Mouse (Mus musculus) brain, embryonic 18.5 days (tissue): Measurements from ENCODE around the gene Robo1.
A peak's percentile ranks its signal among the peaks of the same experiment; 100 is the strongest.

Experiments
- DNase-seq: peaks from one replicate; pipeline ENCODE4 v3.0.0-alpha.2; 2012; ENCODE audit warnings: low read depth, low spot score

The Robo1 gene

GRCm38 (mm10) chr16:72735588-72735987 is 427.5 kb downstream of the Robo1 start:
- DNase-seq = no peak

GRCm38 (mm10) chr16:72737154-72737553 is 429.0 kb downstream of the Robo1 start:
- DNase-seq = no peak

GRCm38 (mm10) chr16:72740218-72740617 is 432.1 kb downstream of the Robo1 start:
- no peak for DNase-seq

GRCm38 (mm10) chr16:72747696-72748095 is 439.6 kb downstream of the Robo1 start:
- DNase-seq = no peak

- DNase-seq = no peak
These were observed 457.2 kb downstream of the Robo1 start for GRCm38 (mm10) chr16:72765128-72765913.

GRCm38 (mm10) chr16:72769214-72769834 is 461.2 kb downstream of the Robo1 start:
- no peak for DNase-seq

DNA sequence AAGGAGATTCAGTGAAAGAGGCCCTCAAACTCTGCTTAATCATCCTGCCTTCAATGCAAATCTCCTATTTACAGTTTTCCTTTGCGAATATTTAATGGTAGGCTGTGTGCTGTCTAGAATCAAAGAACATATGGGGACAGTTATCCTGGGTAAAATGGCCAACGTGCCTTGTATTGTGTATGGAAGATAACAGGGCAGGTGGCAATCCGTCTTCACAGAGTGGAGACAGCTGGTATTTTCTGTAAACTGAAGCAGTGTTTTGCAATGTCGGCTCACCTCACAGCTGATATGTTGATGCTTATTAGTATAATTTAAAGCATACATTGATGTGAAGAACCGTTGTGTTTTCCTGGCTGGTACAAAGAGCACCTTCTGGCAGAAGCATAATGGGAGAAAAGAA is 464.2 kb downstream of the Robo1 start:
- DNase-seq = no peak

- no peak for DNase-seq
These were observed 464.9 kb downstream of the Robo1 start for GRCm38 (mm10) chr16:72773034-72773433.

GRCm38 (mm10) chr16:72778520-72778919 is 470.4 kb downstream of the Robo1 start:
- DNase-seq = no peak

GRCm38 (mm10) chr16:72782171-72782570 is 474.1 kb downstream of the Robo1 start:
- DNase-seq = no peak

DNA sequence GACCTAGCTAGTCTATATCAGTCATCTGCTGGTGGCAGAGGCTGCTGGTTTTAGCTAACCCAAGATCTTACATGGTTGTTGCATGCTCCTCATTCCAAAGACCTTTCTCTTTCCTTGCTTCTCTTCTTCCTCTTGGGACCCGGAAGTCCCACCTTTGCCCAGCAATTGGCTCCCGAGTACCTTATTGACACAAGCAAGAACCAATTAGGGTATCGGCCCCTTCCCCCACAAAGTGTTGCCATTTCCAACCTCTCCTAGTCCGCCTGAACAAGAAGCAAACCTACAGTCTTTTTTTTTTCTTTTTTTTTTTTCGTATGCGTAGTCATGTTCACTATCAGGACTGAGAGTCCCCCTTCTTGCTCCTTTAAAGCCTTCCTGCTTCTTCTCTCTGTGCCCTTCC is 478.0 kb downstream of the Robo1 start:
- no peak for DNase-seq

GRCm38 (mm10) chr16:72786636-72787035 is 478.5 kb downstream of the Robo1 start:
- DNase-seq = no peak

- no peak for DNase-seq
These were observed 479.9 kb downstream of the Robo1 start for GRCm38 (mm10) chr16:72788017-72788416.

DNA sequence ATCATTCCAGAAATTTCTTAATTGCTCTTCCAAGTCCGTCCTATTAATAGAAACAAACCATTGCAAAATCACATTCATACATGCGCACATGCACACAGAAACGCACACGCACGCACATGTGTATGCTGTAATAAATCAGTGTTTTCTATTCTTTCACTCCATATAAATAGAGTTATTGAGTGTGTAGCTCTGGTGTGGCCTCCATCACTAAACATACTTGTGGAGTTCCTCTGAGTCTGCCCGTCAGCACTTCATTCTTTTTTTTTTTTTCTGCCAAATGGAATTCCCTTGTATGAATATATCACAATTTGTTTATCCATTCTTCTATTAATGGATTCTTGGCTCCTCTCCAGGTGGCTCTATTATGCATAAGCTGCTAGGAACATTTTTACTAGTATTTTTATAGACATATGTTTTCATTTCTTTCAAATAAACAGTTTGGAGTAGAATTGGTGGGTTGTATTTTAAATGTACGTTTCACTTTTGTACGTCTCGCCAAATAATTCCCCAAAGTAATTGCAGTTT is 483.1 kb downstream of the Robo1 start:
- DNase-seq = no peak

DNA sequence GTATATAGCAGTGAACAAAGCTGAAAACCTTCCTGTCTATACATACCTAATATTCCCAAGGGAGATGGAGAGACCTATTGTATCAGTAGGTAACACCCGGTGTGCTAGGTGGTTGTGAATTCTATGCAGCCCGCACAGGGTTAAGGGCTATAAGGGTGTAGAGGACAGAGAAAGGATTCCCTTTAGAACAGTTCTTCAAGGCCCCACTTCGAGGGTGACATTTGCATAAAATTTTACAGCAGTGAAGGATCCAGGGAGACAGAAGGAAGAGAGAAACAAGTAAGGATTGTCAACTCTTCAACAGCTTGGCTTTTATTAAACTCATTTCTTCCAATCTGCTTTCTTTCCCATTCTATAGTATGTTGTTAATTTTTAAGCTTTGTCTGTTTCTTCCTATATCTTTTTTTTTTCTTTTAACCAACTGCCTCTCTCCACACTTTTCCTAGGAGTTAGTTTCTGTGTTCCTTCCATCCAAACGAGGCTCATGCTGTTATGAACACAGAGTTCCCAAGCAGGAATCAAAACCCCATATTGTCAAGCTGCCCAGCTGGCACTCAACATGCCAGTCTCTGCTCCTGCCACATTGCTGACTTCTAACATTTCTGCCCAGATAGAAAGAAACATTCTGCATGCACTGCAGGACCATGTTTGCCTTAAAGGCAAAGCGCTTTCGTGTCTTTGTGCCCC is 486.7 kb downstream of the Robo1 start:
- peak; percentile 78 for DNase-seq

DNA sequence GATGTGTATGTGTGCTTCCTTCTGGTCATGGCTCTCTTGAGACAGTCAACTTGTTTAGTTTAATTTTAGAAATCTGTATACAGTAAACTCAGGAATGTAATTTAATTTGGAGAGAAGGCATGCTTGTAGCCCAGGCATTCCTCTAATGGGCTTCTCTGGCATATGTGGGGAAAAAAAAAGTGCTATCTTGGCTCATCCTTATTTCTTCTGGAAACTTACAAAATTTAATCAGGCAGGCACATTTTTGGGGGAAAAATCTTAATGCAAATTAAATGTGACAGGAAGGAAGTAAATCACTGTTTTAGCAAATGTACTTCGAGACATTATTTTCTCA is 487.2 kb downstream of the Robo1 start:
- peak; percentile 55 for DNase-seq

- DNase-seq = no peak
These were observed 490.4 kb downstream of the Robo1 start for GRCm38 (mm10) chr16:72798405-72798949.

DNA sequence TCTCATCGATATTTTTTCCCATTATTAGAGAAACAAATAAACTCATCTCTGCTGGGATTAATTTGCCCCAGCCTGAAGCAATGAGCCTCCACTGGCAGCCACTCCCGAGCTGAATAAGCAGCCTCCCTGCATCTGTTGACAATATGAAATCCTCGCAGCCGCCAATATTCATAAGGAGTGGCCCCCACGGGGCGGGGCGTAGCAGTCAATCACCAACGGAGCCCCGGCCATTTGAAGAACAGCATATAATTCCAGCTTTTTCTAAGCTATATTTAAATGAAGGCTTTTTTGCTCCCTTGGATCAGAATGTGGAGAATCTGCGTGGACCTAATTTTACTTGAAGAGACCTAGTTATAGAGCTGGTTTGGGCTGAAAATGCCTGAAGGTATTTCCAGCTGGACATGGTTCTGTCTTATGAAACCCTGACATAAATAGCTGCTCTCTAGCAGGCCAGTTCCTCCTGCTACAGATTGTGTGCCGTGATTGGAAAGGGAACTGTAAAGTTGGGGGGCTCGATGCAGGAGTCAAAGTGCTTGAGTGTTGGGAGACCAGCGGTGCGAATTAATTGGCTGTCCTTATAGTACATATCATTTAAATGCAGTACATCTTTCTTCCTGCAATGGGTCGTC is 492.1 kb downstream of the Robo1 start:
- no peak for DNase-seq

- no peak for DNase-seq
These were observed 492.7 kb downstream of the Robo1 start for GRCm38 (mm10) chr16:72800788-72801187.

- DNase-seq = no peak
These were observed 500.2 kb downstream of the Robo1 start for GRCm38 (mm10) chr16:72808351-72808750.

DNA sequence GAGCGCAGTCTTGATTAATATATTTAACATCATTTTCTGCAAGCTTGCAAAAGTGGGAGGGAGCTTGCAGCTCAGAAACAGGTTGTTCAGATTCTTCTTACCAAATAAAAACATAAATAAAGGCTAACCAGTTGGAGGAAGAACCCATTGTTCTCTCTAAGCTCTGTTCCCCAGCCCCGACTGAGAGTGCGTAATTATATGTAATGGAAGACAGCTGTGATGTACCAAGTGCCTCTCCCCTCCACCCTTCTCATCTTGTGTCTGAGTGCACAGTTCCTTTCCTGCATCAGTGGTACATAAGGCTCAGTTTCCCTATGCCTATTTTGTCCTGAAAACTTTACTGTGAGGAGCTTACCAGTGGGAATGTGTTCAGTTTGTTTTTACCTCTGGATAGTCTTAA is 502.8 kb downstream of the Robo1 start:
- DNase-seq = no peak

DNA sequence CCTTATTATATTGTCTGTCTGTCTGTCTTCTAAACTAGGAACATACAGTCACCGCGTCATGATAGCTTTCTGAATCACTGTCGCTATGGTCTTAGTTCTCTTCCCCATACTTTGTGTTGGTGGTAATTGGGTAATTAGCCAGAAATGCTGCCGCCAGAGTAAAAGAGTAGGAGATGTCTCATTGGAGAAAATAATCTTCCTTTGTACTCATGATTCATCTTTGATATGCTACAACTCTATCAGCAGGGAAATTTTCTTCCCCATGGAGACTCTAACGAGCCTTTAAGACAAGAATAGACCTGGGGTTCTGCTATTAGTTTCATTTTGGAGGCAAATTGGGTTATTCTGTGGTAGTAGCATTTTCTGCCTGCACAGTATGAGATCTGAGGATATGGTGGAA is 503.4 kb downstream of the Robo1 start:
- no peak for DNase-seq
